Mouse (Mus musculus): Measurements from ENCODE around the gene Gm14435. TPM values are rescaled to one million over a fixed set of nuclear protein-coding genes. Genes with fewer than 3 reads are reported as not detected.

Gm14435 gene
- total RNA-seq (2023), result 1 to 10 TPM; 4.8 to 8.5 TPM

GRCm38 (mm10) chr2:176423294-176423693, at the start of gene Gm14435:
Gene Gm14435 (plus strand): TSS chr2:176423594.

Other genes starting within 250 kb of the Gm14435 start
- 1 to 10 TPM; 1.3 to 3.4 TPM for gene 2210418O10Rik, start 197.0 kb upstream of the Gm14435 start, total RNA-seq (2023)
- gene Gm11009, start 104.1 kb upstream of the Gm14435 start, total RNA-seq (2023), result not detected
- 1 to 10 TPM in 1 of 2 experiments, not detected in 1; 2.6 TPM for gene Gm14434, start 63.2 kb downstream of the Gm14435 start, total RNA-seq (2023)
- gene Zfp967, start 97.5 kb downstream of the Gm14435 start, total RNA-seq (2023), result not detected
- 1 to 10 TPM; 2.3 to 2.5 TPM for gene Gm14308, start 212.8 kb downstream of the Gm14435 start, total RNA-seq (2023)
- gene Zfp973, start 246.9 kb downstream of the Gm14435 start, total RNA-seq (2023), result 1 to 10 TPM; 4.2 to 7.2 TPM